Mouse (Mus musculus) right cerebral cortex, postnatal 14 days (tissue): ENCODE measurements around the gene Itk.
A peak's percentile ranks its signal among the peaks of the same experiment; 100 is the strongest.
"Not testable (repeated sequence)": the region's sequence is repeated elsewhere in the genome, so short reads cannot be mapped to it uniquely, and the experiment has no call there.

Experiments
- DNase-seq: peaks from one replicate; pipeline ENCODE4 v3.0.0; 2022

Gene Itk

DNA sequence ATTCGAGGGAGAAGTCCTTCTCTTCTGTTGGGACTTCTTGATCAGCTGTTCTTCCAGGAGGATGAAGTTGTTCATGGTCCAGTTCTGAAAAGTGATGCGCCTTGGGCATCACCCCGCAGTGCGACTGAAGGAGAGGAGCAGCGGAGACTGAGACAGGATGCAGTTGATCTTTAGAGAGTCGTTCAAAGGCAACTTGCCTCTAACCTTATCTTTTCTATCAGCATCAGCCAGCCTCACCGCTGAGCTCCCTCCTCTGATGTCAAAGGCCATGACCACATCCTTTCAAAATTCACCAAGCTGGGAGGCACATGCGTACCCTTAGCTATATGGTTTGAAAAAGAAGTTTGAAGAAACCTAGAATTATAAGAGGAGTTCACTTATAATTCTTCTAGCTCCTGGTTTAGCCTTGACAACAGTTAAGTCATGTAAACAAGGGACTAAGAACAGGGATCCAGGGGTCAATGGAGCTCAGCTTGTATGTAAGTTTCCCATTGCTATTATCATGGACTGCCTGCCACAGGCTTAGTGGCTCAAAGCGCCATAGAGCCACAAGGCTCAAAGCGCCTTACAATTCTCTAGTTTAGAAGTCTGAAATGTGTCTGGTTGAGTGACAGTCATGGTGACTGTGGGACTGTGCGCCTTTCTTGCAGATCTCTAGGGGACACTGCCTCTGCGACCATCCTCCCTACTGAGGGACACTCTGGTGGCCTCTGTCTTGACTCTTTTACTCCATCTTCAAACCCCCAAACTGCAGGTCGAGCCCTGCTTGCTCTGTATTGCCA, at the start of gene Itk:
Itk (minus strand) TSS at position 180 of the 782 bp plus-strand sequence.
- no peak for DNase-seq

DNA sequence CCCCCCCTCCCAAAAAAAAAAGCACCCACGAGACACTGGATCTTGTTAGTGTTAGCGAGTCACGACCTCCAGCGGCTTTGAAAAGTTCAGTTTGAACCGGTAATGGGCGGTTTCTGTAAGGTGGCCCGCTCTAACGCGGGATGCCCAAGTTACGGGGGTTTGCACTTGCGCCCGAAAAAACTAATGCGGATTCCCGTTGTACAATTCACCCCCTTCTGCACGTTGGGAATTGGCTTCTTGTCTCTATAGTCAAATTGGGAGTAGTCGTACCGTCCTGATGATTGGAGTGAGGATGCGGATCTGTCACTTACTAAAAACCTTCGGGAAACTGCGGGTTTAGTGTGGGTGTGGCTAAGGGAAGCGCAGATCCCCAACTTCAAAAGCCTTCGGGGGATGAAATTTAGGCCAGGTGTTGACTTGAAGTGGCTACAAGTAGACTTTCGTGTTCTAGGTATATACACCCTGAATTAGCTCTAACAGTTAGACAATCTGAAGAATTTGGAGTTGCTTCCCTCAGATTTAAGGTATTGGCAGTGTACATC, 48.2 kb upstream of the Itk start:
- DNase-seq, result no peak

DNA sequence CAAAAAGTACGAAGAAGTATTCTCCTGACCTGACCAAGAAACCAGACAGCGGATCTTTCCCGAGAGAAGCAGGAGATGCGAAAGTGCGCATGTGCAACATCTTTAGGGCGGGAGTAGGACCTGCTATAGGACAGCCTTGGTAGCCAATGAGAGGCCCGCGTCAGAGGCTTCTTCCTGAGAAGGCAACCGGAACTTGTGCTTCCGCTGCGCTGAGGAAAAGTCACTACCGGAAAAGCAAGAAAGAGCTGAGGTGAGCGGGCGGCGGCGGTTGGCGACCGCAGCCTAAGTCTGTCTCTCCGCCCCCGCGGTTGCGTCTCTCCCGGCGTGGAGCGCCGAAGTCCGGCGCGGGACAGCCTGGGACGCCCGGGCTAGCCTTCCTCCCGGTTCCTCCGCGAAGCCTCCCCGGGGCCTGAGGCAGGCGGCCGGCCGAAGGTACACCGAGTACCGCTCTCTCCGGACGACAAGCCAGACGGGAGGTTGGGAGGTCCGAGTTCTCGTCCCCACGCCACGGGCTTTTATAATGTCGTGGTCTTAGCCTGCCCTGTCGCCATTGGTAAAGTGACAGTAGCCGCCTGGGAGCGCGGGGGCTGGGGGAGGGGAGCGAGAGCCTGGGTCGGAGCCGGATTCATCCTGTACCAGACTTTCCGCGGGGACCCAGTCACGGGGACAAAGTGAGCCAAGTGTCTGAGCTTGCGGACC, 47.6 kb upstream of the Itk start, which contains the start of gene Med7:
Med7 (plus strand) TSS at position 166 of the 699 bp plus-strand sequence.
- DNase-seq, result peak; percentile 92

DNA sequence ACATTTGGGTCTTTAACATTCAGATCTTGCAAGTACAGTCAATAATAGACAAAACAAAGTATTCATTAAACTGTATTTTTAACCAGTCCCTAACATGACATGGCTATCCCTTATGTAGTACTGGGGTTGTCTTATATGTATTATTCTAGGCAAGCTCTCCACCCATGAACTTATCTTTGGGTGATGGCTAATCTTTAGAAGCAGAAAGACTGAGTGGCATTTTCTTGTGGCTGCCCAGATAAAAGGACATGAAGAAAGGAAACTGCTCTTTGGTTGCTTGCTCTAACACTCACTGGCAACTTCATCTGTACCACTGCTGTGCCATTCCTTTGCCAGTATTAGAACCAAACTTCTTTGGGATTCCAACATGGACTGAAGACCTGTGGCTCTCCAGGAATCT, 46.0 kb upstream of the Itk start:
- no peak for DNase-seq

DNA sequence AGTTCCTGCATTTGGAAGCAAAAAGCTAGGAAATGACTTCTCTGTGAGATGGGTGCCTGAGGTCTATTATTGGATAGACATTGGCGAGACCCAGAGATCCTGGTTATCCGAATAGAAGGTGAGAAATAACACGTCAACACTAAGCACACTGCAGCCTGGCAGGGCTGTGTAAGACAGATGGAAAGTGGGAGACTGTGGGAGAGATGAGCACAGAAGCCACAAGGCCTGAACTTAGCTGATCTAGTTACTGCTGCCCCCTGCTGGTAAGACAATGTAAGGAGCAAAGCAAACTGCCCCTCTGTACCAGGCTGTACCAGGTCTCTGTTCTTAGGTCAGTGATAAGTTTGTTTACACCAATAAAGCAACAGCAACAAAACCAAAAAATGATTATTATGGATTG, 41.8 kb upstream of the Itk start:
- DNase-seq, result peak; percentile 78

DNA sequence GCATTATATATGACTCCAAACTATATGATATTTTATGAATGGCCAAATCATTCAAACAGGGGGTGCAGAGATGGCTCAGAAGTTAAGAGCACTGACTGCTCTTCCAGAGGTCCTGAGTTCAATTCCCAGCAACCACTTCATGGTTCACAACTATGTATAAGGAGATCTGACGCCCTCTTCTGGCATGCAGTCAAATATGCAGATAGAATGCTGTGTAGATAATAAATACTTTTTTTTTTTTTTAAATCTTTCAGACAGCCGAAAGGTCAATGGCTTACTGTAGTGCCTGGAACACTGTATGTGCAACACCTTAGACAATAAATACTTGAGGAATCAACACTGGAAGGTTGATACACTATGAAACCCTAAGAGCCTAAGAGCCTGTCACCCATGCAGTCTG, 40.8 kb upstream of the Itk start:
- DNase-seq, result no peak

DNA sequence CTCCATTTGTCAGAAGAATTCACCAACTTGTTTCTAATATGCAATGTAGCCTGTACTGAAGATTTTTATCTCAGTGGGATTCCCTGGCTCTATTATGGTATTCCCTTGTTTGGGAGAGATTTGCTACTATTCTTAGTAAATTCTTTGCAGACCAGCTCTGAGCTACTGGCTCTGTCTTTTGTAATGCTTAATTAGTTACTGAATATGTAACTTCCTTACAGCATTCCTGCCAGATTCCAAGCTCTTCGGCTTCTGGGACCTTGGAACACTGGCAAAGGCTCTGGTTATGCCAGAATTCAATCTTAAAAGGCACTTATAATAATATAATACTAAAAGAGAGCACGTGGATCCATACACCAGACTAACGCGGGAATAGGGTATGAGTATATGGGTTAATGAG, 38.8 kb upstream of the Itk start:
- not testable (repeated sequence) for DNase-seq

DNA sequence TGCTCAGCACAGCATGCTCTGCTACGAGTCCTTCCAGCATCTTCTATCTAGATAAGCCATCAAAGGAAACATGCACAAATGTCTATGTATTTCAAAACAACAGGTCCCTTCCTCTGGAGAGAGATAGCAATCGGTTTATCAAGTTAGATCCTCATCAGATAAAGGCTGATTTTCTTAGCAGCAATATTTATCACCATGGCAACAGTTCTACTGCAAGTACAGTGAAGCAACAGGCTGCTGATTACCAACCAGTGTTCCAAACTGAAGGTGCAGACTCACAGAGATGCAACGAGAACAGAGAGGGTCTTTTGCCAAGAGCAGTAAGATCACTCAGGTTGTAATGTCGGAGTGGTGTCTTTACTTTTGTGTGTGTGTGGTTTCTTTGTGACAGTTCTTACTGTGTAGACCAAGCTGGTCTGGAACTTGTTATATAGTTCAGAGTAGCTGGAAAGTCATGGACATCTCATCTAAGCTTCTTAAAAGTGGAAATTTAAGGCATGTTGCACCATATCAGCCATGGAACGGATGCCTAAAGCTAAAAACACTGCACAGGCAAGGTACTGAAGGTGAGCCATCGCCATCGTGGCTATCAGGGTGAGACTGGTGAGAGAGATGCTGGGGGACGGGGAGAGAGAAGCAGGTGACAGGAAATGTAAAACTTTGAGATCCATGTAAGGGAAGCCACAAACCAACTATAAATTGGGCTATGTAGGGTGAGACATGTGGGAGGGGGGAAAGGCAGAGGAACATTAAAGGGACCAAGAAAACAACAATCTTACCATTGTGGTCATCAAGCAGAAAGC, 32.0 kb upstream of the Itk start:
- no peak for DNase-seq

DNA sequence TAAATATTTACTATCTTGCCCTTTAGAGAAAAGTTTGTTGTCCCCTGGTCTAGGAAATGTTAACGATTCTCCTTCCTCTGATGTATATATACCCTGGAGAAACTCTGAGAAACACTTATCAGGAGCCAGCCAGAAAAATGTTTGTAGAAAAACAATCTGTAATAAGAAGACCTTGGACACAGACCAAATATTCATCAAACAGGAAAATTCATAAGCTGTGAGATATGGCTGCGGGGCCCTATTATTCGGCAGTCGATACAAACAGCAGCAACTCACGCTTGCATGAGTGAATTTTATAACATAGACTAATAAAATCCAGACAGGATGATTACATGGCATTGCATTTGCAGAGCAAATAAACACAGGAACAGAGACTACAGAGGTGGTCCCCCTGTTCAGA, 29.5 kb upstream of the Itk start:
- no peak for DNase-seq

DNA sequence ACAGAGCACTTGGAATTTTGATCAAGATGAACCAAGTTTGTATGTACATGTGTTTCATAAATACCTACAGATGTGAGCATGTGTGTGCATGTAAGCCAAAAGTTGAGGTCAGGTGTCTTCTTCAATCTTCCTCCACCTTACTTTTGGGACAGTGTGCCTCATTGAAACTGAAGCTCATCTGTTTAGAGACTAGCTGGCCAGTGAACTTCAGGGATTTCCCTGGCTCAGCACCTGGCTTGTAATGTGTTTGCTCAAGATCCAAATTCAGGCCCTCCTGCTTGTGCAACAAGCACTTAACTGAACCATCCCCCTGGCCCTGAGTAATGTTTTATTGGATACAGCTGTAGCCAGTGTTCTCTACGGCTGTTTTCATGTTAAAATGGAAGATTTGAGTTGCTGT, 29.1 kb upstream of the Itk start:
- no peak for DNase-seq

DNA sequence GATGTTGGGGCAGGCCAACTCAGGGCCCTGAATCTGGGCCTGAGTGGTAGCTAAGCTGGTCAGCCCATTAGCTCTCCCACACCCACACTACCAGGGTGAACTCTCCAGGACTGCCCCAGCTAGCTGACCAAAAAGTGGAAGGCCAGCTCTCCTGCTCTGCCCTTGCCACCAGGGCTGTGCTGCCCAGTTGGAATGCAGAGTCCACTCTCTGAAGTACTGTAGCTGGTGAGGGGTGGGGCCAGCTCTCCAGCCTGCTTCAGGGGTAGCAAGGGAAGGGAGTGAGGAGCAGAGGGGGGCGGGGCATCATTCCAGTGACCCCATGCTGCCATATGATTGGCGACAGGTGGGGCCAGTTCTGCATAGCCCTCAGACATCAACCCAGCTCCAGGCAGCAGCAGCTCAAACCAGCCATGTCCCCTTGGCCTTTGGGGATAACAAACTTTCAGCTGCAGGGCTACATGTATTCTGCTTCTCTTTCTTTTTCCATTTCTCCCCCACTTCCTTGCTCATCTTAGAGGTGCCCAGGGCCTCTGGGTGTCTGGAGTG, 20.8 kb upstream of the Itk start:
- no peak for DNase-seq

DNA sequence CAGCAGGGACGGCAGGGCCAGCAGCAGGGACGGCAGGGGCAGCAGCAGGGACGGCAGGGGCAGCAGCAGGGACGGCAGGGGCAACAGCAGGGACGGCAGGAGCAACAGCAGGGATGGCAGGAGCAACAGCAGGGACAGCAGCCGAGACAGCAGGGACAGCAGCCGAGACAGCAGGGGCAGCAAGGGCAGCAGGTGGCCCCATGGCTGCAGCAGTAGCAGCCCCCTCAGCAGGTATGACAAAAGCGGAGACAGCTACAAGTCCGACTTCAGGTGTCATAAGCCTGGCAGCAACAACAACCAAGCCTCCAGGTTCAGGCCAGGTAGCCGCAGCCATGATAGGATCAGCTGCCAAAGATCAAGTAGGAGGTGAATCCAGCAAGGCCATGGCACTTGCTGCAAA, 17.4 kb upstream of the Itk start:
- no peak for DNase-seq

DNA sequence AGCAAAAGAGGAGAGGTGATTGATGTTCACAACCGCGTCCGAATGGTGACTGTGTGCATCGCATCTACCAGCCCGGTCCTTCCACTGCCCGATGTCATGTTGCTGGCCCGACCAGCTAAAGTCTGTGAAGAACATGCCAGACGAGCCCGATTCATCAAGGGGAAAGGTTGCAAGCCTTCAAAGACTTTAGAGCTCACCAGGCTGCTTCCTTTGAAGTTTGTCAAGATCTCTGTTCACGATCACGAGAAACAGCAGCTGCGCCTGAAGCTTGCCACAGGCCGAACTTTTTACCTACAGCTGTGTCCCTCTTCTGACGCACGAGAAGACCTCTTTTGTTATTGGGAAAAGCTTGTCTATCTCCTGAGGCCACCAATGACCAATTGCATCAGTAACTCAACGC, 15.7 kb upstream of the Itk start:
- DNase-seq, result no peak

DNA sequence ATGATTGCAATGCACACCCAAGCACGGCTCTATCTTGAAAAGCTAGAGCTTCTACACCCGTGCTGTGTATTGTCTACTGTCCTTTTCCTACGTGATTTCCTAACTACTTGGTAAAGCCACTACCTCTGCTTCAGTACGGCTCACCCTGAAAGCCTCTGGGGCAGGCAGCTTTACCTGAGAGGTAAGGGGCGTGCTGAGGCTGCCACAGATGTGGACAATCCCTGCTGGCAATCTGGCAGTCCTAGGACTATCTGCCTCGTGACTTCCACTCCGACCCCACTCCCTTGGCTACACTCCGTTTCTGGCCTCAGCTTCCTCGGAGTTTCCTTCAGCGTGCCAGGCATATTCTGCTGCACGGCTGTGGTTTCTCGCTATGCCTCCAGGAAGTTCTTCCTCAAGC, 12.2 kb upstream of the Itk start:
- DNase-seq, result no peak

DNA sequence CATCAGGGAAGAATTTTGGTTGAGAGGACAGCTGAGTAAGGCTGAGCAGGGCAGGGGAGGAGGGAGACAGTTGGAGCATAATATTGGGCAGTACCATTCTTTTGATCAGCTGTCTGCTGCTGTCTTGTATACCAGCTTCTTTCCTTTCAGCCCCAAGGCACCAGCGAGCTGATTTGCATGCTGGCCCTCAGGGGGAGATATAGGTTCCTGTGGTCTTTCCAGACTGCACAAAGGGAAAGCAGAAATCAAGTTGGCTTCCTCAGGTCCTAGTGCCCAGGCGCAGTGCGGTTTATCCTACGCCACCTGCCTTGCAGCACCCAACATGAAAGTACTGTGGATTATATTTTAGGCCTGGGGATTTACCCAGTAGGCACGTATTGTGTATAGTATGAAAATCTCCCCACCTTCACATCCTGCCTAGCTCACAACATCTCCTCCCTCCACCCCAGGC, 9.6 kb upstream of the Itk start:
- DNase-seq, result no peak

DNA sequence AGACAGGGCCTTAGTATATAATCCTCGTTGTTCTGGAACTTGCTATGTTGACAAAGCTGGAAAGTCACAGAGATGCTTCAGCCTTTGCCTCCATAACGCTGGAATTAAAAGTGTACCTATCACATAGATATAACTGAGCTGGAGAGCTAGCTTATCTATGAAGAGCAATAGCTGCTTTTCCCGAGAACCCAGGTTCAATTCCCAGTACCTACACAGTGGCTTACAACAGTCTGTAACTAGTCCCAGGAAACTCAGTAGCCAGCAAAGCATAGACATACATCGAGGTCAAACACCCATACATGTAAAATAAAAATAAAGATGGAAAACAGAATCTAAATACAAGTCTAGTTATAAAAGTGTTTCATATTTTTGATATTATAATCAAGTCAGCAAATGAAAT, 9.2 kb upstream of the Itk start:
- no peak for DNase-seq

DNA sequence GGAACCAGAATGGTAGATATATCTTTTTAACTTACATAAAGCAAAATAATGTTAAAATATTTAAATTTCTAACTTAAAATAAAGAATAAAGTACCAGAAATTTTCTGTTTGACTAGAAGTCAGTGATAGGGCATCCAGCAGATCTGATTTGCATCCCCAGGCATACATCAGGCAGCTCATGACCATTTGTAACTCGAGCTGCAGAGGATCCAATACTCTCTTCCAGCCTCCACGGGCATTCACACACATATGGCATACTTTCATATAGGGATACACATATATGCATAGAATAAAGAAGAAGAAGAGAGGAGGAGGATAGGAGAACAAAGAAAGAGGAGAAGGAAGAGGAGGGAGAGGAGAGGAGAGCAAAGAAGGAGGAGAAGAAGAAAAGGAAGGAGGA, 8.6 kb upstream of the Itk start:
- no peak for DNase-seq

DNA sequence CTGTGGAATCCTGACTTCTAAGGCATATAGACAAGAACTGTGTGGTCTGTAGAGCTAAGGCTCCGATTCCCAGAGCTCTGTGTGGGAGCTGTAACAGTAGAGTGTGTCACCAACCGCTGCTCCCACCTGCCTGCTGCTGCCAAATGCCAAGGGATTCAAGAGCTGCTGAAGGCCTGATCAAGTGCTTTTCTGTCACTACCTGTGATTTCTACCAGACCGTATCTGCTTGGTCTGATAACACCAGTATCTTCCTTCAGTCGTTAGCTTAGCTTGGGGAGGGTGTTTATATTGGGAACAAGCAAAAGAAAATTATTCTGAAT, 7.5 kb upstream of the Itk start:
- DNase-seq, result no peak

DNA sequence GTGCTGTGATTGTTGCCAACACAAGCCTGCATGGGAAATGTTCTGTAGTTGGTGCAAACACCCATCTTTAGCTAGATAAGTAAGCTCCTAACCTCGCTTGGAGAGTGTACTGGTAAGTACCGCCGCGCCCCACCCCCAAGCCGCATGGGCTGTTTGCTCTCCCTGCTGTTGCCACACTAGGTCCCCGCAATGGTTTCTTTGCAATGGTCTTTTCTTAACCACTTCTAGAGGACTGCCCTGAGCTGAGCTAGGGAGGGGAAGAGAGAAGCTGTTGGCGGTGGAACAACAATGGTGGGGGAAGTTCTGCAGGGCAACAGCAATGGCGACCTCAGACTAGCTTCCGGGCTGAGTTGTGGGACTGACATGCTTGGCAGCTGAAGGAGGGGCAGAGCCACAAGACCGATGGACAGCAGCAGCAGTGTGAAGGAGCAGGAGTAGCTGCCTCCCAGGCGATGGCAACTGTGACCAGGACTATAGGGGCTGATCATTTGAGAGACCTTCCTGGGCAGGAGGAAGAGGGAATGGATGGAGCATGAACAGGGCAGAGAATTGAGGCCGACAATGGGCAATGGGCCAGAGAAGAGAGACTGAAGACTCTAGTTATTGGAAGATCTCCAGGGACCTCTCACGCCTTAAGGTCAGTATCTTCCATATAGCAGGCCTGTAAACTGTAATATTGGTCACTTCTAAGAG, 7.0 kb upstream of the Itk start, which contains the start of gene Fam71b:
Fam71b (plus strand) TSS at position 393 of the 693 bp plus-strand sequence.
- DNase-seq, result no peak

DNA sequence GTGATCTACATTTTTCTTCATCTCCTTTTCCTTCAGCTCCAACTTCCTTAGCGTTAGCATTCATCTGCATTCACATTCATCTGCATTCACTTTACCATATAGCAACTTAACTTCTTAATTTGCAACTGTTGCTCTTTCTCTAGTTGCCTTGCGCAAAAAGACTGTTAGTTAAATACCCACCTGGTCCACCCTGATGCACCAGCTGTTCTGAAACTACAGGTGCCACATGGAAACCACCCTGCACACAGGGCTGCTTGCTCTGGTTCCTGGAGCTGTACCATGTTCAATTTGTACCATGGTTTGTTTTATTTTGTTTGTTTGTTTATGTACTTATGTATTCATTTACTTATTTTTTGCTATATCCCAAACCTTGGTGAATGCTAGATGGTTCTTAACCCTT, 6.4 kb upstream of the Itk start:
- DNase-seq, result no peak

DNA sequence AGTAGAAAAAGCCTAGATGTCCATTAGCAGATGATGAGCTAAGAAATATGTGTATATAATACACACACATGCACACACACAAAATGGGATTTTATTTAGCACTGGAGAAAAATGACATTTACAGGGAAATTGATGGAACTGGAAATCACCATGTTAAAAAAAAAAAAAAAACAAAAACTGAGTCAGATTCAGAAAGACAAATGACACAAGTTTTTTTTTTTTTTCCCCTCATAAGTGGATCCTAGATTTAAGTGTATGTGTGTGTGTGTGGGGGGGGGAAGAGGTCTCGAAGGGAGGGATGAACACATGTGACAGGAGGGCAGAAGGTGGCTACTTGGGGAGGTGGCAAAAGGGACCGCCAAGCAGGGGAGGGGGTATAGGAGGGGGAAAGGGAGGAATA, 5.8 kb upstream of the Itk start:
- DNase-seq, result no peak

DNA sequence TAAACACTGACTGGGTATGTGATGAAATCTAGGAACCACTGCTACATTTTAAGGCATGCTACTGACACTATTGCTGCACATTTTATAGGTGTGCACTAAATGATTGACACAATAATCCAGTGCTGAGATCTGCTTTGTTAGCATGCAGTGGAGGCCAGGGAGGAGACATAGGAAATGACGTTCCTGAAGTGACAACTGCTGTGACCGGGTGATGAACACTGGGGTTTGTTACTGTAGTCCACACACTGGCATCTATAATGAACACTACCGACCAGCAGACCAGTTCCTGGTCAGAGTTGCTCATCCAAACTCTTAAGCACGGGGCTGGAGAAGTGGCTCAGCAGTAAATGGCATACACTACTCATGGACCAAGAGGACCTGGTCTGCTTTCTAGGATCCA, 4.1 kb upstream of the Itk start:
- DNase-seq, result no peak

DNA sequence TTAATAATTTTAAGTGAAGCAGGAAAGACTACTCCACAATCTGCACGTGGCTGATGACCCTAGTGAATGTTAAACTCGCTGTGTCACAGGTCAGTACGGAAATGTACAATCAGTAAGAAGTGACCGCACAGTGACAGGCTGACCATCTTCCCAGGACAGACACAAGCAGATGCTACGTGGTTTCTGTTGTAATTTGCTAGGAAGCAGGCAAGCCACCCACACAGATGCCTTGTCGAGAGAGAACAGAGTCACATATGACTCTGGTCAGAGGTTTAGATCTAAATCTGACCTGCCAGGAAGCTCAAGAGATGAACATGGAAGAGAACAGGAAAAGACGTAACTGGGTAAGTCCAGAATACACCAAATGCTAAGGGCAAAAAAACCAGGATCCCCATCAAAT, 3.6 kb upstream of the Itk start:
- no peak for DNase-seq
